Mouse (Mus musculus): ENCODE measurements around the gene Snx9. TPM values are rescaled to one million over a fixed set of nuclear protein-coding genes. Genes with fewer than 3 reads are reported as not detected.

Gene Snx9
- polyA plus RNA-seq, 1 experiment from 2014 or later, result 39.9 TPM

DNA sequence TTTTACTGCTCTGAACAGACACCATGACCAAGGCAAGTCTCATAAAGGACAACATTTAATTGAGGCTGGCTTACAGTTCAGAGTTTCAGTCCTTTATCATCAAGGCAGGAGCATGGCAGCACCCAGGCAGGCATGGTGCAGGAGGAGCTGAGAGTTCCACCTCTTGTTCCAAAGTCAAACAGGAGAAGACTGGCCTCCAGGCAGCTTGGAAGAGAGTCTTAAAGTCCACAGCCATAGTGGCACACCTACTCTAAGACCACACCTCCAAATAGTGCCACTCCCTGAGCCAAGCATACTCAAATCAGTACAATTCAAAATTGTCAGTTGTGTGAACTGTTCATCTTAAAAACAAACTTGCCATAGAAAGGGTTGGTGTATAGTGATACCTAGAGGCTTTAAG is 14.4 kb downstream of the Snx9 start:
- Histone ChIP-seq H3K9me3 (ENCODE audit: control insufficient read depth, low read depth, low read length) (no peaks in the 10 kb centered on the region), H3K4me1 (ENCODE audit: control insufficient read depth, insufficient read depth, low read length) (0 out of 2 replicates have a peak, but pooled peaks cover 7% of the 10 kb centered on the region), H3K4me2 (replicated peaks; ENCODE audit: low read depth, low read length) (no peak overlapping the region), H3K27me3 (ENCODE audit: control insufficient read depth, insufficient read depth, low read length) (no peaks in the 10 kb centered on the region), H3K36me3 (ENCODE audit: control insufficient read depth, insufficient read depth, low read length) (no peaks in the 10 kb centered on the region; the same call in 1 of the 2 replicates), H3K9ac (replicated peaks; ENCODE audit: low read depth, low read length) (no peak overlapping the region), H3K4me3 (ENCODE audit: low read depth, low read length) (no peak overlapping the region), H3K27ac (ENCODE audit: low read length) (no peak overlapping the region)
- no peak for ATAC-seq (ENCODE audit: insufficient number of reproducible peaks, insufficient read depth, low FRiP score, low read depth)

DNA sequence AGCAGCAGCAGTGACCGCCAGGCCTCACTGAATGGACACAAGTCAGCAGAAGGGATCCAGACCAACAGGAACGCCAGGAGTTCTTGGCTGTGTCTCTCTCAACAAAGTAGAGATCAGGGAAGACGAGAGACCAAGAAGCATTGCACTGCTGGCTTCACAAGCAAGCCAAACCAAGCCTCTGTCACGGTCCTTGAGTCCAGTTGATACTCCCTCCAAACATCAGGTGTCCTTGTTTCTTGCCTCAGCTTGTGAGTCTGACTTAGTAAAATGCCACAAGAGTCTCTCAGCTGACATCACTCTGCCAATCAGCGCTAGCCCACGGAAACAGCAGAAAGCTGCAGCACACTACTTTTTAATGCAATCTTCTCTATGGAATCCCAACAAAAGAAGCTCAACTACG is 15.3 kb downstream of the Snx9 start:
- H3K4me3 ChIP-seq (ENCODE audit: low read depth, low read length), result no peak overlapping the region
- 94% methylated on average over 7 of the region's 7 CpGs for WGBS
- H3K9ac ChIP-seq (replicated peaks; ENCODE audit: low read depth, low read length), result no peak overlapping the region
- H3K27me3 ChIP-seq (ENCODE audit: control insufficient read depth, insufficient read depth, low read length), result no peaks in the 10 kb centered on the region
- no peaks in the 10 kb centered on the region for H3K9me3 ChIP-seq (ENCODE audit: control insufficient read depth, low read depth, low read length)
- H3K27ac ChIP-seq (ENCODE audit: low read length), result no peak overlapping the region
- H3K4me1 ChIP-seq (ENCODE audit: control insufficient read depth, insufficient read depth, low read length), result 0 out of 2 replicates have a peak, but pooled peaks cover 7% of the 10 kb centered on the region
- ATAC-seq (ENCODE audit: insufficient number of reproducible peaks, insufficient read depth, low FRiP score, low read depth), result no peak
- H3K4me2 ChIP-seq (replicated peaks; ENCODE audit: low read depth, low read length), result no peak overlapping the region
- H3K36me3 ChIP-seq (ENCODE audit: control insufficient read depth, insufficient read depth, low read length), result no peaks in the 10 kb centered on the region; the same call in 1 of the 2 replicates

DNA sequence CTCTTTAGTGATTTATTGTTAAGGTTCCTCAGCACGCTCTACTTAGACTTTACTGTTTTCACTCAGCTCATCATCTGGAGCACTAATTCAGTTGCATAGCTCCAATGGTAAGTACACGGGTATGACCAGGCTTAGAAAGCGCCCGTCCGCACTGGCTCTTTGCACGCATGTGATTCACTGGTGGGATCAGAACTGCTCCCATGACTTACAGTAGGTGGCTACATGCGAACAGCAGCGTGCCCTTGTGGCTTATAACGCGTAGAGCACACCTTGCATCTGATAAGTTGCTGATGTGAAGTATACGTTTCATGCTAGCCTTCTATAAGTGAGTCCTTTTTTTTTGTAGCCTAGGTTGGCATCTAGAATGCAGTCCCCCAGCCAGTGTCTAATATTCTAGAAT is 16.1 kb downstream of the Snx9 start:
- Histone ChIP-seq H3K4me1 (ENCODE audit: control insufficient read depth, insufficient read depth, low read length) (0 out of 2 replicates have a peak, but pooled peaks cover 7% of the 10 kb centered on the region), H3K27ac (ENCODE audit: low read length) (no peak overlapping the region), H3K9me3 (ENCODE audit: control insufficient read depth, low read depth, low read length) (no peaks in the 10 kb centered on the region), H3K9ac (replicated peaks; ENCODE audit: low read depth, low read length) (no peak overlapping the region), H3K4me2 (replicated peaks; ENCODE audit: low read depth, low read length) (no peak overlapping the region), H3K36me3 (ENCODE audit: control insufficient read depth, insufficient read depth, low read length) (no peaks in the 10 kb centered on the region; the same call in 1 of the 2 replicates), H3K4me3 (ENCODE audit: low read depth, low read length) (no peak overlapping the region), H3K27me3 (ENCODE audit: control insufficient read depth, insufficient read depth, low read length) (no peaks in the 10 kb centered on the region)
- 93% methylated on average over 11 of the region's 11 CpGs for WGBS
- no peak for ATAC-seq (ENCODE audit: insufficient number of reproducible peaks, insufficient read depth, low FRiP score, low read depth)

DNA sequence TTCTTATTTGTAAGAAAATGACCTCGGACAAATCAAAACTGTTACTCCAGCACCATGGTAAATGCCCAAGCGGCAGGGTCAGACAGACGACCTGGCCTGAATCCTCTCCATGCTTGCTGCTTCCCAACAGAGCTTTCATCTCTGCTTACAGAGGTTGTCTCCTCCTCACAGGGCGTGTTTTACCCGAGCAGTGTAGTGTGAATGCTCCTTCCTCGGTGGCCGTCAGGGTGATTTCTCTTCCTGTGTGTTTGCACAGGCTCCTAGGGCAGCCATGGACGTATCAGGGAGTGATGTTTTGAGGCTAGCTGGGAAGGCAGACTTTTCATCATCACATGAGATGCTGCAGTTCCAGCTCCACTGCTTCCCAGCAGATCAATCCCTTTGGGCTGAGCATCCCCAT is 17.1 kb downstream of the Snx9 start:
- Histone ChIP-seq H3K4me1 (ENCODE audit: control insufficient read depth, insufficient read depth, low read length) (0 out of 2 replicates have a peak, but pooled peaks cover 5% of the 10 kb centered on the region), H3K27me3 (ENCODE audit: control insufficient read depth, insufficient read depth, low read length) (no peaks in the 10 kb centered on the region), H3K4me3 (ENCODE audit: low read depth, low read length) (no peak overlapping the region), H3K9ac (replicated peaks; ENCODE audit: low read depth, low read length) (no peak overlapping the region), H3K4me2 (replicated peaks; ENCODE audit: low read depth, low read length) (no peak overlapping the region), H3K9me3 (ENCODE audit: control insufficient read depth, low read depth, low read length) (no peaks in the 10 kb centered on the region), H3K36me3 (ENCODE audit: control insufficient read depth, insufficient read depth, low read length) (no peaks in the 10 kb centered on the region; the same call in 1 of the 2 replicates), H3K27ac (ENCODE audit: low read length) (no peak overlapping the region)
- no peak for ATAC-seq (ENCODE audit: insufficient number of reproducible peaks, insufficient read depth, low FRiP score, low read depth)
- WGBS, result 40% methylated on average over 8 of the region's 8 CpGs

DNA sequence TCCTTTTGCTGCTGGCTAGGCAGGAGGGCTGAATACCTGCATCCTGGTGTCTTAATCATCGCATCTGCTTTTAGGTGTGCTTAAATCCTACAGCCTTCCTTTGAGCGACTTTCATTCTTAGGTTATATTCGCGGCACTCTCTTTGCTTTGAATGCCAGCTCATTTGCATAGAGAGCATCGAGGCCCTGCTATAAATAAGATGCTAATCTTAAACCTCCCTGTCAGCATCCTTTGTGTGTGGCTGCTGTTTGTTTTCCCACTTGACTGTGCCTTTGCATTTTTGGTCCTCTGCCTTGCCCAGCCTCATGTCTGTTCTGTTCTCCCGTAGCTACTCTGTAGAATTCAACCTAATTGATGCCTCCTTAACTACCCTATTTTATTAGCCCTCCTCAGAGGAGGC is 21.2 kb downstream of the Snx9 start:
- H3K27ac ChIP-seq (ENCODE audit: low read length), result no peak overlapping the region
- no peaks in the 10 kb centered on the region for H3K9me3 ChIP-seq (ENCODE audit: control insufficient read depth, low read depth, low read length)
- H3K4me2 ChIP-seq (replicated peaks; ENCODE audit: low read depth, low read length), result no peak overlapping the region
- 41% methylated on average over 6 of the region's 6 CpGs for WGBS
- ATAC-seq (ENCODE audit: insufficient number of reproducible peaks, insufficient read depth, low FRiP score, low read depth), result no peak
- no peak overlapping the region for H3K4me3 ChIP-seq (ENCODE audit: low read depth, low read length)
- H3K4me1 ChIP-seq (ENCODE audit: control insufficient read depth, insufficient read depth, low read length), result 0 out of 2 replicates have a peak, but pooled peaks cover 5% of the 10 kb centered on the region
- no peaks in the 10 kb centered on the region for H3K27me3 ChIP-seq (ENCODE audit: control insufficient read depth, insufficient read depth, low read length)
- no peak overlapping the region for H3K9ac ChIP-seq (replicated peaks; ENCODE audit: low read depth, low read length)
- H3K36me3 ChIP-seq (ENCODE audit: control insufficient read depth, insufficient read depth, low read length), result no peaks in the 10 kb centered on the region

DNA sequence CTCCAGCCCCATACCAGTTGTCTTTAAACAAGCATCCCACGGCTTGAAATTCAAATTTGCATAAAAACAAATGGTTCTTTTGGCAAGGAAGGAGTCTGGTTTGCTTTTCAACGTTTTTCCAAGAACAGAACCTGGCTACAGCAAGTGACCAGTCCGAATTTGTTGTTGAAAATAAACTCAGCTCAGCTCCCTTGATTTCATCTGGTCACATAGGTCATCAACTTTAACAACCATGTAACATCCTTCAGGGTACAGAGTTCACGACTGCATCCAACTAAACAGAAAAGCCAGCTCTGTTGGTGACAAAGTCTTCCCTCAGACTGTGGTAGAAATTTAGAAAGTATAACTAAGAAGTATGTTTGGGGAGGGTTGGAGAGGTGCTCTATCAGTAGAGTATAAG is 21.7 kb downstream of the Snx9 start:
- Histone ChIP-seq H3K9ac (replicated peaks; ENCODE audit: low read depth, low read length) (no peak overlapping the region), H3K27me3 (ENCODE audit: control insufficient read depth, insufficient read depth, low read length) (no peaks in the 10 kb centered on the region), H3K4me3 (ENCODE audit: low read depth, low read length) (no peak overlapping the region), H3K9me3 (ENCODE audit: control insufficient read depth, low read depth, low read length) (no peaks in the 10 kb centered on the region), H3K36me3 (ENCODE audit: control insufficient read depth, insufficient read depth, low read length) (no peaks in the 10 kb centered on the region), H3K27ac (ENCODE audit: low read length) (no peak overlapping the region), H3K4me2 (replicated peaks; ENCODE audit: low read depth, low read length) (no peak overlapping the region), H3K4me1 (ENCODE audit: control insufficient read depth, insufficient read depth, low read length) (peaks cover 9% of the 10 kb centered on the region; the same call in 1 of the 2 replicates)
- ATAC-seq (ENCODE audit: insufficient number of reproducible peaks, insufficient read depth, low FRiP score, low read depth), result no peak
- WGBS, result 48% methylated on average over 4 of the region's 4 CpGs

DNA sequence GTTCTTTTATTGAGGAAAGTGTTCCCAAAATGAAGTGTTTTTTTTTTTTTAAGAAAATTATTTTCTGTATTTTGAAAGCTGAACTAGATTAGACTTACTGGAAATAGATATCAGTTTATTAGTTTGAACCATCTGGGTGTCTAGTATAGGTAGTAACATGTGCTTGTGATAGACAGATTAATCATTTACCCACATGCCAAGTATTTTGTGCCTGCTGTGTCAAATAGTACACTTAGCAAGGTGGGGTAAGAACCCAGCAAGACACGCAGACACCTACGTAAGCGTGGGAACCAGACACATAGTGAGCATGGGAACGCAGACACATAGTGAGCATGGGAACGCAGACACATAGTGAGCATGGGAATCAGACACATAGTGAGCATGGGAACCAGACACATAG is 22.6 kb downstream of the Snx9 start:
- H3K4me3 ChIP-seq (ENCODE audit: low read depth, low read length), result no peak overlapping the region
- no peak overlapping the region for H3K27ac ChIP-seq (ENCODE audit: low read length)
- no peaks in the 10 kb centered on the region for H3K27me3 ChIP-seq (ENCODE audit: control insufficient read depth, insufficient read depth, low read length)
- ATAC-seq (ENCODE audit: insufficient number of reproducible peaks, insufficient read depth, low FRiP score, low read depth), result no peak
- H3K4me1 ChIP-seq (ENCODE audit: control insufficient read depth, insufficient read depth, low read length), result peaks cover 12% of the 10 kb centered on the region; the same call in 1 of the 2 replicates
- H3K9ac ChIP-seq (replicated peaks; ENCODE audit: low read depth, low read length), result no peak overlapping the region
- H3K9me3 ChIP-seq (ENCODE audit: control insufficient read depth, low read depth, low read length), result no peaks in the 10 kb centered on the region
- no peak overlapping the region for H3K4me2 ChIP-seq (replicated peaks; ENCODE audit: low read depth, low read length)
- H3K36me3 ChIP-seq (ENCODE audit: control insufficient read depth, insufficient read depth, low read length), result no peaks in the 10 kb centered on the region
- 94% methylated on average over 5 of the region's 5 CpGs for WGBS

DNA sequence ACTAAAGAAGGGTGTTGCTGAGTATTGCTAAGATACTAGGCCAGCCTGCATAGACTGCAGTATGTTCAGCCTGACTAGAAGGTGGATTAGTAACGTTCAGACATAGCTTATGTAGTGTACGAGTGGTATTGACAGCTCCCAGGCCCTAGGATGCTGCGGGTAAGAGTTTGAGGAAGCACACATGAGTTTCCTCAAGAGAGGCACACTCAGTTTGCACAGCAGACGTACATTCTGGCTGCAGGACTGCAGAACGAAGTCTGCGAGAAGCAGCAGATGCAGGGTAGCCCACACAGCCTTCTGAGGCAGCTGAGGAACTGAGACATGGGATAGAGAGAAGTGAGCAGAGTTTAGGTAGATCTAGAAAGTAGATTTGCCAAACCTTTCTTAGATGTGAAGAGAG is 26.3 kb downstream of the Snx9 start:
- Histone ChIP-seq H3K9ac (replicated peaks; ENCODE audit: low read depth, low read length) (no peak overlapping the region), H3K36me3 (ENCODE audit: control insufficient read depth, insufficient read depth, low read length) (no peaks in the 10 kb centered on the region), H3K27ac (ENCODE audit: low read length) (no peak overlapping the region), H3K27me3 (ENCODE audit: control insufficient read depth, insufficient read depth, low read length) (no peaks in the 10 kb centered on the region), H3K4me3 (ENCODE audit: low read depth, low read length) (no peak overlapping the region), H3K4me1 (ENCODE audit: control insufficient read depth, insufficient read depth, low read length) (peaks cover 18% of the 10 kb centered on the region; the same call in 1 of the 2 replicates), H3K4me2 (replicated peaks; ENCODE audit: low read depth, low read length) (no peak overlapping the region), H3K9me3 (ENCODE audit: control insufficient read depth, low read depth, low read length) (no peaks in the 10 kb centered on the region)
- WGBS, result 63% methylated on average over 6 of the region's 6 CpGs
- no peak for ATAC-seq (ENCODE audit: insufficient number of reproducible peaks, insufficient read depth, low FRiP score, low read depth)

Measured in stomach, embryonic 14.5 days (tissue).